Mouse (Mus musculus) liver, embryonic 16.5 days (tissue): Measurements from ENCODE around the gene Zfp276. TPM values are rescaled to one million over a fixed set of nuclear protein-coding genes. Genes with fewer than 3 reads are reported as not detected.

Experiments
- ATAC-seq: fragments of 200-750 bp; cut with Nextera tagmentation; 2 replicates; pipeline ENCODE4 v1.8.0; 2017; ENCODE audit warnings: low read depth, mild to moderate bottlenecking, moderate number of reproducible peaks, moderate library complexity
- H3K27ac ChIP-seq: fragments of 300-500 bp; sonication (generic); 2 replicates; pipeline ENCODE4 v1.5.1; 2014; ENCODE audit warnings: mild to moderate bottlenecking, low read length
- H3K27me3 ChIP-seq: fragments of 300-500 bp; sonication (generic); 2 replicates; pipeline ENCODE4 v1.6.1; 2014; ENCODE audit warnings: low read depth, low read length, mixed read lengths; ENCODE audit not compliant: control insufficient read depth, insufficient read depth
- H3K36me3 ChIP-seq: fragments of 300-500 bp; sonication (generic); 2 replicates; pipeline ENCODE4 v1.6.1; 2014; ENCODE audit warnings: mild to moderate bottlenecking; ENCODE audit not compliant: control insufficient read depth, insufficient read depth
- H3K4me1 ChIP-seq: fragments of 300-500 bp; sonication (generic); 2 replicates; pipeline ENCODE4 v1.6.1; 2014; ENCODE audit warnings: low read depth, low read length, mixed read lengths; ENCODE audit not compliant: control insufficient read depth
- H3K4me2 ChIP-seq: fragments of 300-500 bp; sonication (generic); 2 replicates; pipeline ENCODE4 v1.6.1; 2014; ENCODE audit warnings: low read depth, low read length, mixed read lengths
- H3K4me3 ChIP-seq: fragments of 300-500 bp; sonication (generic); 2 replicates; pipeline ENCODE4 v1.5.1; 2014; ENCODE audit warnings: low read depth, mild to moderate bottlenecking, low read length
- H3K9ac ChIP-seq: fragments of 300-500 bp; sonication (generic); 2 replicates; pipeline ENCODE4 v1.6.1; 2014; ENCODE audit warnings: low read depth, low read length
- H3K9me3 ChIP-seq: fragments of 300-500 bp; sonication (generic); replicated peaks from 2 replicates; pipeline ENCODE4 v1.6.1; 2016; ENCODE audit warnings: low read length; ENCODE audit not compliant: control insufficient read depth
- WGBS: fragments of 180-500 bp; shearing (Covaris S2); extraction: QIAGEN DNeasy Blood & Tissue Kit; methylation state at CpG from one replicate; pipeline ENCODE4 v1.1.7; 2014; ENCODE audit not compliant: insufficient replicate concordance; 5-methylcytosine and 5-hydroxymethylcytosine counted together
- polyA plus RNA-seq: library from polyadenylated mRNA; unstranded; fragments of >200 nt; fragmentation: Nextera tagmentation; extraction: Ambion mirVana; gene quantifications from 2 replicates; pipeline ENCODE4 v1.2.1, GENCODE M21; 2015

Zfp276 gene
- polyA plus RNA-seq, 1 experiment from 2014 or later = 7.8 TPM

DNA sequence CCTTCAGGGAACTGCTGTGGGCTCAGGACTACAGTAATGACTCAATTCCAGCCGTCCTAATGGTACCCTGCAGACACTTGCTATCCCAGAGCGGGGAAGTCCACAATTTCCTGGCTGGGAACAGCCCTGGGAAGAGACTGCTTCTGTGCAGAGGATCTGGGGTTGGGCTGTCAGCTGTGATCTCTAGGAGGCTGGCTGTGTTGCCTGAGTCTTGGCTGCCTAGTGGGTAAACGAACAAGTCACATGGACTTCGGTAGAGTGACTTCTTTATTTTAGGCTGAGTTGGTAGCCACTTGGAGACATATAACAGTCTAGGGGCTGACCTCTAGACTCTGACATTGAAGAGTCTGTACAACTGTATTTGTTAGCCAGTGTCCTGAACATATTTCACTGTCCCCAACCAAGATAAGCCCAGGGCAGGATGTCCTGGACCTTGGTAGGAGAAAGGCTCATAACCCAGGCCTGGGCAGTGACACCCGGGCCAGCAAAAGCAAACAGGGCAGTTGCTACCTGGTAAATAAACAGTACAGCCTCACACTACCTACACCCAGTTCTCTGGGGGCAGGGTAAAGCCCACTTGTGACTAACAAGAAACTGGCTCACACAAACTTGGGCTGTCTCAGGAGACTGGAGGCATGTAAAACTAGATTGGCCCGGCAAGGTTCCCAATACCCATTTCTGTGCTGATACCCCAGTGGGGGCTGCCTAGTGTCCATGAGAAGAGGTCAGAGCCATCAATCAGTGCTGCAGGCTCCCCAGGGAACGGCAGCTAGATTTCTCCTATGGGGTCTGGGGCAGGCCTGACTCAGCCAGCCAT, 11.7 kb upstream of the Zfp276 start:
- Histone ChIP-seq H3K4me1 (peaks cover 8% of the 10 kb centered on the region), H3K27ac (peak overlapping the region; percentile 50), H3K9me3 (no peaks in the 10 kb centered on the region), H3K27me3 (no peaks in the 10 kb centered on the region), H3K36me3 (peaks cover 1% of the 10 kb centered on the region), H3K4me2 (no peak overlapping the region), H3K4me3 (no peak overlapping the region), H3K9ac (no peak overlapping the region)
- ATAC-seq = peak; percentile 61
- 65% methylated on average over 7 of the region's 7 CpGs for WGBS

DNA sequence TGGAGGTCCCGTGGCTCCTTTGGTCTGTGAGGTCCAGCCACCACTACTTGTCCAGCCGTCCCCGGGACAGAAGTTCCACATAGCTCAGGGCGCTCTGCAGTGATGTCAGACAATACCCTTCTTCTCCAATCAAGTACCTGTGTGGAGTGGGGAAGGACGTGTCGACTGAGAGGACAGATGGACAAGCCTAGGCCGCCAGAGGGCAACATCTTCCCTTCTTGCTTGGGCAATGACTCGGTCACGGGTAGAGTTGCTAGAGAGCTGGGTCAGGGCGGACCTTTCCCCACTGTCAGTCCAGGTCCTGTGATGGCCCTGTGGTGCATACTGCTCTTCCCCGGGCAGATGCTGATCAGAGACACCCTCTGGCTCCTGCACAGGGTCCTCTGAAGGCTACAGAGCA, 10.9 kb upstream of the Zfp276 start:
- no peaks in the 10 kb centered on the region for H3K9me3 ChIP-seq
- H3K4me3 ChIP-seq = no peak overlapping the region
- H3K4me2 ChIP-seq = no peak overlapping the region
- peaks cover 5% of the 10 kb centered on the region for H3K36me3 ChIP-seq
- peaks cover 8% of the 10 kb centered on the region for H3K4me1 ChIP-seq
- 67% methylated on average over 11 of the region's 11 CpGs for WGBS
- ATAC-seq = no peak
- H3K27ac ChIP-seq = no peak overlapping the region
- H3K9ac ChIP-seq = no peak overlapping the region
- H3K27me3 ChIP-seq = no peaks in the 10 kb centered on the region

DNA sequence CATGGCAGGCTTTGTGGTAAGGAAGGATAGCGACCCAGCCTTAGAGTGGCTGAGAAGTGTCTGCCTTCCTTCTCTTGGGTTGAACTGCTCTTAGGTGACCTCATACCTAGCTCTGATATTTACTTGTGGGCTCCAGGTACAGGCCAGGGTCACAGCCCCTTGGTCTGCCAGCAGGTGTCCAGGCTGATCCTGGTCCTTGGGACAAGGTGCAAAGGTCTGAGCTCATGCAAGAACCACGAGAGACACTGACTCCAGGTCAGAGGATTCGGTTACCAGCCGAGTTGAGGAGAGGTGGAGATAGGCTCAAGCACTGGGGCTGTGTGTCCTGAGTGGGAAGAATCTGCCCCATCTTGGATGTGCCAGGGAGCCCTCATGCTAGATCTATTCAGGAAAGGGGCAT, 9.6 kb upstream of the Zfp276 start:
- H3K4me2 ChIP-seq = no peak overlapping the region
- H3K4me1 ChIP-seq = peaks cover 8% of the 10 kb centered on the region
- ATAC-seq = peak; percentile 55
- H3K4me3 ChIP-seq = no peak overlapping the region
- no peaks in the 10 kb centered on the region for H3K9me3 ChIP-seq
- peaks cover 5% of the 10 kb centered on the region for H3K36me3 ChIP-seq
- H3K9ac ChIP-seq = no peak overlapping the region
- H3K27me3 ChIP-seq = no peaks in the 10 kb centered on the region
- 73% methylated on average over 4 of the region's 4 CpGs for WGBS
- no peak overlapping the region for H3K27ac ChIP-seq

DNA sequence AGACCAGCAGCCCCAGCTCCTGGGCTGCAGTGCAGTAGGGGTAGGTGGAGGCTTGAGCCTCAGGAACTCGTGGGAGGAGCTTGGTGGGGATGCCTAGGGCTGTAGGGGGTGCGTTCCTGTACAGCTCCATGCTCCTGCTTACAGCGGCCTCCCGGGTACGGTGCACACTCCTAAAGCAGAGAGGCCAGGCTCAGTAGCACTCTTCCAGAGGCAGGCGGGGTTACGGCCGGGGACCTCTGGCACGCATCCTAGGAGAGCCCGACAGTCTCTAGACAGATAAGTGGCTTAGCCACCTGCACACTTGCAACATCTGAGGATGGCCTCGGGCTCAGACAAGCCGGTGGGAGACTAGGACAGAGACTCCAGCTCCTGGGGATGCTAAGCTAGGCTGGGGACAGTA, 8.5 kb upstream of the Zfp276 start:
- Histone ChIP-seq H3K9me3 (no peaks in the 10 kb centered on the region), H3K4me2 (no peak overlapping the region), H3K9ac (no peak overlapping the region), H3K4me1 (peaks cover 8% of the 10 kb centered on the region), H3K27ac (no peak overlapping the region), H3K36me3 (peaks cover 7% of the 10 kb centered on the region), H3K4me3 (no peak overlapping the region), H3K27me3 (no peaks in the 10 kb centered on the region)
- no peak for ATAC-seq
- 77% methylated on average over 12 of the region's 12 CpGs for WGBS

DNA sequence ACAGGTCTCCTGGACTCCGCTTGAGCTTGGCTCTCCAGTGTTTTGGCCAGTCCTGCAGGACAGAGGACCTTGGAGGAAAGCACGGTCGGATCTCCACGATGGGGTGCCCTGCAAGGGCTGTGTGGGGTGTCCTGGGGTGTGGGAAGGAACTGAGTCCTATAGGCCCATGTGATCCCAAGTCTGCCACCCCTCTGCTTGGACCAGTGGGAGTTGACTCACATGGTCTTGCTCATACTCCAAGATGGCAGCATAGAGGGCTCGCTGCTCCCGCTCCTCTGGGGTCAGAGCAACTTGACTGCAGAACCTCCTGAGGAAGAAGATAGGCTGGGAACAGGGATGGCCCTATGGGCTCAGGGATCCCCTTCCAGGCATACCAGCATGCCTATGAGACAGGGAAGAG, 6.2 kb upstream of the Zfp276 start:
- Histone ChIP-seq H3K36me3 (peaks cover 11% of the 10 kb centered on the region), H3K9ac (no peak overlapping the region), H3K27ac (no peak overlapping the region), H3K4me2 (no peak overlapping the region), H3K4me3 (no peak overlapping the region), H3K4me1 (peaks cover 9% of the 10 kb centered on the region), H3K27me3 (no peaks in the 10 kb centered on the region), H3K9me3 (no peaks in the 10 kb centered on the region)
- ATAC-seq = no peak
- 91% methylated on average over 6 of the region's 6 CpGs for WGBS

DNA sequence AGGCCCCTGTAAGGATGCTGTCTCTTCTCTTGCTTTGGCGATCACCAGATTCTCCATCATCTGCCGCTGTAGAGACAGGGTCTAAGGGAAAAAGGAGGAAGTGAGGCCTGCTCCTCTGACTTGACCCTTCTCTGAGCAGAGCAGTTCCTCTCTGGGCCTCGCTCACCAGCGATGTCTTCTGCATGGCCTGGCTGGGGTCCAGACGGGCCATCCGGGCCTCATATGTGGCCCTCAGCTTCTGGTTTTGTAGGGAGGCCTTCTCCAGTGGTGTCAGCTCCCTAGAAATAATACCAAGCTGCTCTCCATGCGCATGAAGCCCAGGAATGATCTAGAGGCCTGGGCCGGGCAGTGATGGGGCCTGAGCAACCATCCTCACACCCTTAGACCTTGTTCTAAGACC, 5.4 kb upstream of the Zfp276 start:
- no peak for ATAC-seq

DNA sequence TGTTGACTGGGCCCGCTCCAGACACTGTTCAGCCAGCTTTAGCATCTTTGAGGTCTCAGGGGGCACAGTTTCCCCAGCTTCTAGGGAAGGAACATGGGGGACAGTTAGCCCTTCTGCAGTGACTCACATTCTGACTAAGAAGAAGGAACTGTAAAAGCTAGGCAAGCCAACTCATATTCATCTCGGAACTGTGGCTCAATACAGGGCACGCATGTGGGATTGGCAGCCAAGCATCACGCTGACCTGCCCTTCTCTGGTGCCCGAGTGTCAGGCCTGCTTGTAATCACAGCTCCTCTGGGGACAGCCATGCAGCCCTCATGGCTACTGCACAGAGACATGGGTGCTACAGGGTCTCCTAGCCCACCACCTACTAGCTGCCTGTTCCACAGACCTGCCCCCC, 3.1 kb upstream of the Zfp276 start:
- peaks cover 24% of the 10 kb centered on the region for H3K4me1 ChIP-seq
- H3K9ac ChIP-seq = no peak overlapping the region
- no peak for ATAC-seq
- no peaks in the 10 kb centered on the region for H3K27me3 ChIP-seq
- H3K4me3 ChIP-seq = no peak overlapping the region
- peaks cover 11% of the 10 kb centered on the region for H3K36me3 ChIP-seq
- H3K27ac ChIP-seq = no peak overlapping the region
- WGBS = 79% methylated on average over 5 of the region's 5 CpGs
- no peaks in the 10 kb centered on the region for H3K9me3 ChIP-seq
- no peak overlapping the region for H3K4me2 ChIP-seq

More for the DNA sequence above, 5.4 kb upstream of the Zfp276 start:
- Histone ChIP-seq H3K4me2 (no peak overlapping the region), H3K36me3 (peaks cover 11% of the 10 kb centered on the region), H3K4me3 (no peak overlapping the region), H3K9me3 (no peaks in the 10 kb centered on the region), H3K4me1 (peaks cover 12% of the 10 kb centered on the region), H3K27ac (no peak overlapping the region), H3K9ac (no peak overlapping the region), H3K27me3 (no peaks in the 10 kb centered on the region)
- 56% methylated on average over 8 of the region's 8 CpGs for WGBS

DNA sequence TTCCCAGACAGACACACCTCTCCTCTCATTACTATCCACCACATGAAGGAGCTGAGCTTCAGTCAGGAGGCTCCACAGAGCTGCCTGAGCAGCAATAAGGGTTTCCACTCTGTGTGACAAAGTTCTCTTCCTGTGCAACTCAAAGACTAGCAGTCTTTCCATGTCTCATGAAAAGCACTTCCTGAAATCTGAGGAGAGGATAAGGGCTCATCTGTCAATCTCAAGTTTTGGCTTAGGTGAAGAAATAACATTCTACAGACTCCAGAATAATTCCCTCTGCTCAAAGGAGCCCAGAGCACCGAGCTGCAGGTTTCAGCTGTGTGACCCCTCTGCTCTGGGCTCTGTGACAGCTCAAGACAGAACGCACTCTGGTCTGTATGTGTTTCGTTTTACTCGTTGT, 1.1 kb upstream of the Zfp276 start:
- Histone ChIP-seq H3K4me1 (peaks cover 25% of the 10 kb centered on the region), H3K4me2 (peak overlapping the region; percentile 96), H3K9me3 (no peaks in the 10 kb centered on the region), H3K27me3 (no peaks in the 10 kb centered on the region), H3K36me3 (peaks cover 15% of the 10 kb centered on the region), H3K27ac (peak overlapping the region; percentile 18; the same call in 1 of the 2 replicates), H3K4me3 (peak overlapping the region; percentile 99), H3K9ac (peak overlapping the region; percentile 97)
- ATAC-seq = no peak
- 45% methylated on average over 4 of the region's 4 CpGs for whole genome bisulfite sequencing

DNA sequence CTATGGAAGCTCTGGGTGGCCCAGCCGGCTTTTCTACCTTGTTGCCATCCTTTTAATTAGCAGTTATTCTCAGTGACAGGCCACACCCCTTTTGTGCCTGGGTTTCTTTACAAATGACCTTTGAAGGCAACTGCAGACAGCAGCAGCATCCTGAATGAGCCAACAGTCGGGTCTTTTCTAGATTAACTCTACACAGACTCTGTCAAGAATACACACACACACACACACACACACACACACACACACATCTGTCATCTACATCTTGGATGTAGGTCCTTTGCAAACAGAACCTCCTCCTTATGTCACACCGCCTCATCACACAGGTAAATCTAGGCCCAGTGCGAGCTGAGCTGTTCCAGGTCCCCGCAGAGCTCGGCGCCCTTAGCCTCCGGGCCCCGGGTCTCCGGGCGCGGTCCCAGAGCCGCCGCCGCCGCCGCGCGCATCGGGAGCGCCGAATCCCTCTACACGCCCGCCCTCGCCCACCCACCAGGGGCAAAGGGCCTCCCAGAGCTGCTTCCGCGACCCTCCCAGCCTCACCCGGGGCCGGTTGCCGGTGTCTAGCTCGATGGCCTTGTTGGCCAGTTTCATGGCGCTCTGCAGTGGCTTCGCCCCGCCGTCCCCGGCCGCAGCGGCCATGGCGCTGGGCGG, 420 bp upstream of the Zfp276 start:
- Histone ChIP-seq H3K36me3 (peaks cover 15% of the 10 kb centered on the region), H3K4me3 (peak overlapping the region; percentile 99), H3K4me2 (peak overlapping the region; percentile 96), H3K9me3 (no peaks in the 10 kb centered on the region), H3K27ac (peak overlapping the region; percentile 81), H3K27me3 (no peaks in the 10 kb centered on the region), H3K9ac (peak overlapping the region; percentile 97), H3K4me1 (peaks cover 25% of the 10 kb centered on the region)
- peak; percentile 18 for ATAC-seq
- under 1% methylated on average over 40 of the region's 40 CpGs for WGBS
